Mouse (Mus musculus) B cell, adult 62 days (primary cell): Measurements from ENCODE around the gene Gm17026. TPM values are rescaled to one million over a fixed set of nuclear protein-coding genes. Genes with fewer than 3 reads are reported as not detected.

Source experiments
- total RNA-seq: library from RNA; stranded (reverse); gene quantifications from 4 replicates; pipeline ENCODE4 v1.2.4, GENCODE M21; 2023

Gm17026 gene
- not detected in 4 replicates for total RNA-seq

GRCm38 (mm10) chr14:42259948-42260347 is at the start of gene Gm17026:
Gene Gm17026 (minus strand): TSS chr14:42260048.

GRCm38 (mm10) chr14:42297258-42297657 is 37.4 kb upstream of the Gm17026 start, which contains the start of gene Gm9611:
Gene Gm9611 (minus strand): TSS chr14:42297358.

Other genes starting within 250 kb of the Gm17026 start
- not detected in 4 replicates for gene Gm7951, start 142.7 kb downstream of the Gm17026 start, total RNA-seq
- not detected in 4 replicates for gene Gm17027, start 97.4 kb downstream of the Gm17026 start, total RNA-seq
- not detected in 4 replicates for gene Gm3573, start 69.3 kb downstream of the Gm17026 start, total RNA-seq
- gene Gm9611, start 37.3 kb upstream of the Gm17026 start, total RNA-seq, result not detected in 4 replicates
- gene Gm7995, start 50.2 kb upstream of the Gm17026 start, total RNA-seq, result not detected in 4 replicates
- gene Gm8005, start 179.6 kb upstream of the Gm17026 start, total RNA-seq, result not detected in 4 replicates
- gene Gm8011, start 203.8 kb upstream of the Gm17026 start, total RNA-seq, result not detected in 4 replicates
- not detected in 4 replicates for gene Gm8020, start 242.3 kb upstream of the Gm17026 start, total RNA-seq